Mouse (Mus musculus) left cerebral cortex, postnatal 25 days (tissue): ENCODE measurements around the gene BC030867. TPM values are rescaled to one million over a fixed set of nuclear protein-coding genes. Genes with fewer than 3 reads are reported as not detected.

Source experiments
- DNase-seq, 2 experiments: peaks; one replicate each; pipeline ENCODE4 v3.0.0; 2022; ENCODE audit warnings: low spot score in 2 of 2, mixed read lengths in 1 of 2
- intact Hi-C: fragments of 180-260 bp; cut with DNase I; formaldehyde crosslinking; loops from one replicate; pipeline ENCODE4 v1.15.1; 2025
- total RNA-seq, 2 experiments: library from RNA; stranded (reverse); gene quantifications; 2 replicates each; pipeline ENCODE4 v1.2.3; 2021

Gene BC030867
- total RNA-seq, 2 experiments from 2014 or later: 0.94 to 1.1 TPM

GRCm38 (mm10) chr11:102284501-102285094 lies 35.9 kb downstream of the BC030867 start, which contains the start of gene Tmub2:
TSS of gene Tmub2 (plus strand) at chr11:102284931.
- intact Hi-C loops: no loop called here
- peak; percentile 96 to 99 for DNase-seq

- no peak for DNase-seq
Observed at GRCm38 (mm10) chr11:102285095-102285834, 36.6 kb downstream of the BC030867 start.

GRCm38 (mm10) chr11:102287485-102287884 lies 38.8 kb downstream of the BC030867 start:
- DNase-seq: no peak
- intact Hi-C loops: no loop called here

More at GRCm38 (mm10) chr11:102285095-102285834, 36.6 kb downstream of the BC030867 start:
- intact Hi-C loops: no loop called here

- intact Hi-C loops: no loop called here
- DNase-seq: no peak
Observed at GRCm38 (mm10) chr11:102288027-102288804, 39.5 kb downstream of the BC030867 start.

GRCm38 (mm10) chr11:102288913-102289312 lies 40.2 kb downstream of the BC030867 start:
- intact Hi-C loops: no loop called here
- no peak for DNase-seq

GRCm38 (mm10) chr11:102289511-102290100 lies 40.9 kb downstream of the BC030867 start:
- DNase-seq: no peak
- intact Hi-C loops: no loop called here

GRCm38 (mm10) chr11:102290141-102290540 lies 41.5 kb downstream of the BC030867 start:
- intact Hi-C loops: no loop called here
- DNase-seq: no peak

GRCm38 (mm10) chr11:102291051-102291535 lies 42.4 kb downstream of the BC030867 start:
- intact Hi-C loops: no loop called here
- DNase-seq: no peak

GRCm38 (mm10) chr11:102293971-102294370 lies 45.3 kb downstream of the BC030867 start:
- intact Hi-C loops: no loop called here
- no peak for DNase-seq

GRCm38 (mm10) chr11:102294416-102294815 lies 45.7 kb downstream of the BC030867 start:
- intact Hi-C loops: no loop called here
- DNase-seq: no peak

GRCm38 (mm10) chr11:102294887-102295597 lies 46.4 kb downstream of the BC030867 start:
- peak; percentile 38 to 58 for DNase-seq
- intact Hi-C loops: no loop called here

GRCm38 (mm10) chr11:102295598-102296471 lies 47.2 kb downstream of the BC030867 start:
- intact Hi-C loops: loop anchor here (1.0 to 2.0 kb wide), 2 partner anchors 21 to 111 kb away; partner anchors contain the start of gene Slc25a39

GRCm38 (mm10) chr11:102296491-102297472 lies 48.1 kb downstream of the BC030867 start, which contains the start of gene Atxn7l3:
TSS of gene Atxn7l3 (minus strand) at chr11:102296631.
- intact Hi-C loops: loop anchor here (1.0 to 2.0 kb wide), 3 partner anchors 20 to 111 kb away; partner anchors contain the start of gene Slc25a39
- DNase-seq: peak; percentile 97 to 99

More at GRCm38 (mm10) chr11:102295598-102296471, 47.2 kb downstream of the BC030867 start:
- no peak for DNase-seq

- intact Hi-C loops: loop anchor here (1.0 to 2.0 kb wide), 3 partner anchors 10 to 22 kb away; no protein-coding TSS in a partner anchor
- DNase-seq: no peak
Observed at GRCm38 (mm10) chr11:102297577-102298556, 49.2 kb downstream of the BC030867 start.

GRCm38 (mm10) chr11:102299839-102300238 lies 51.2 kb downstream of the BC030867 start:
- DNase-seq: peak in 1 of 2 experiments; percentile 53
- intact Hi-C loops: no loop called here
